Mouse (Mus musculus) embryonic stem cell, embryonic (primary cell): Measurements from ENCODE around the gene Zbtb17.

ENCODE experiments used
- CTCF ChIA-PET, 4 experiments: fragments of 300-600 bp in 2 of 4; fragments of 350-600 bp in 2 of 4; sonication (Branson Sonifier 250); formaldehyde crosslinking; loops; one replicate each; lab custom pipeline; 2022; ENCODE audit warnings: inconsistent platforms in 2 of 4; lab: Charles Lee
- POLR2A ChIA-PET, 4 experiments: fragments of 300-600 bp in 2 of 4; fragments of 350-600 bp in 2 of 4; sonication (Branson Sonifier 250); formaldehyde crosslinking; loops; one replicate each; lab custom pipeline; 2022; ENCODE audit warnings: antibody characterized with exemption in 4 of 4, inconsistent platforms in 1 of 4; lab: Charles Lee

Zbtb17 gene

GRCm38 (mm10) chr4:141420886-141421285 lies 23.6 kb upstream of the Zbtb17 start:
- ChIA-PET POLR2A (interaction anchor here in 3 of 4 experiments (0.6 to 11.8 kb wide), 32 partner anchors 9 to 398 kb away, joined by 3 to 342 read pairs (median 4); partner anchors contain the start of gene Casp9 (in 1 of the 3)), CTCF (interaction anchor here (0.7 to 3.6 kb wide), 16 partner anchors 9 to 668 kb away, joined by 3 to 21 read pairs (median 4); no protein-coding TSS in a partner anchor)

GRCm38 (mm10) chr4:141421423-141421822 lies 23.0 kb upstream of the Zbtb17 start:
- CTCF ChIA-PET = interaction anchor here (0.7 to 3.6 kb wide), 15 partner anchors 8 to 668 kb away, joined by 3 to 21 read pairs (median 5); no protein-coding TSS in a partner anchor

GRCm38 (mm10) chr4:141422841-141423240 lies 21.6 kb upstream of the Zbtb17 start:
- POLR2A ChIA-PET = interaction anchor here in 3 of 4 experiments (0.7 to 11.8 kb wide), 9 partner anchors 11 to 153 kb away, joined by 3 to 342 read pairs (median 4); partner anchors contain the start of gene Srarp (in 1 of the 3)
- CTCF ChIA-PET = interaction anchor here in 2 of 4 experiments (0.7 to 1.0 kb wide), 3 partner anchors 11 to 256 kb away, joined by 3 read pairs; no protein-coding TSS in a partner anchor

More at GRCm38 (mm10) chr4:141421423-141421822, 23.0 kb upstream of the Zbtb17 start:
- POLR2A ChIA-PET = interaction anchor here in 3 of 4 experiments (0.5 to 11.8 kb wide), 25 partner anchors 8 to 398 kb away, joined by 3 to 342 read pairs (median 6); no protein-coding TSS in a partner anchor

- POLR2A ChIA-PET = interaction anchor here in 3 of 4 experiments (0.5 to 11.8 kb wide), 11 partner anchors 9 to 153 kb away, joined by 3 to 342 read pairs (median 4); partner anchors contain the start of gene Srarp (in 1 of the 3)
- CTCF ChIA-PET = interaction anchor here in 2 of 4 experiments (0.7 to 1.0 kb wide), 3 partner anchors 12 to 256 kb away, joined by 3 read pairs; no protein-coding TSS in a partner anchor
Observed at GRCm38 (mm10) chr4:141423288-141423687, 21.2 kb upstream of the Zbtb17 start.

GRCm38 (mm10) chr4:141423691-141424431 lies 20.6 kb upstream of the Zbtb17 start:
- ChIA-PET POLR2A (interaction anchor here in 3 of 4 experiments (0.5 to 11.8 kb wide), 18 partner anchors 9 to 236 kb away, joined by 3 to 342 read pairs (median 8); partner anchors contain the start of genes Fam131c (in 1 of the 3), Srarp (in 1 of the 3) and Zbtb17 (in 1 of the 3)), CTCF (interaction anchor here in 1 of 4 experiments (0.9 to 2.6 kb wide), 3 partner anchors 12 to 257 kb away, joined by 3 to 39 read pairs (median 3); no protein-coding TSS in a partner anchor)

GRCm38 (mm10) chr4:141425484-141426479 lies 18.7 kb upstream of the Zbtb17 start:
- ChIA-PET CTCF (interaction anchor here (0.5 to 3.5 kb wide), 52 partner anchors 8 to 384 kb away, joined by 3 to 39 read pairs (median 4); partner anchors contain the start of genes Srarp (in 2 of the 4), Clcnka (in 1 of the 4), Fam131c (in 1 of the 4) and Fbxo42 (in 1 of the 4)), POLR2A (interaction anchor here (0.6 to 11.8 kb wide), 164 partner anchors 7 to 1799 kb away, joined by 3 to 342 read pairs (median 4); partner anchors contain the start of genes Casp9 (in 3 of the 4), Srarp (in 3 of the 4), Tmem82 (in 3 of the 4) and Spen (in 2 of the 4))

GRCm38 (mm10) chr4:141426796-141427745 lies 17.4 kb upstream of the Zbtb17 start:
- CTCF ChIA-PET = interaction anchor here (0.6 to 3.5 kb wide), 31 partner anchors 8 to 279 kb away, joined by 3 to 39 read pairs (median 4); partner anchors contain the start of genes Fbxo42 (in 1 of the 4), Srarp (in 1 of the 4) and Tmem82 (in 1 of the 4)
- POLR2A ChIA-PET = interaction anchor here in 3 of 4 experiments (0.6 to 11.8 kb wide), 89 partner anchors 8 to 634 kb away, joined by 3 to 342 read pairs (median 6); partner anchors contain the start of genes Clcnkb (in 2 of the 3), Srarp (in 2 of the 3), Tmem82 (in 2 of the 3) and Zbtb17 (in 2 of the 3)

GRCm38 (mm10) chr4:141427921-141428320 lies 16.5 kb upstream of the Zbtb17 start:
- ChIA-PET CTCF (interaction anchor here (0.6 to 3.5 kb wide), 7 partner anchors 16 to 227 kb away, joined by 3 to 28 read pairs (median 5); no protein-coding TSS in a partner anchor), POLR2A (interaction anchor here in 3 of 4 experiments (0.6 to 11.8 kb wide), 38 partner anchors 8 to 322 kb away, joined by 3 to 342 read pairs (median 6); partner anchors contain the start of genes Zbtb17 (in 2 of the 3), Clcnkb (in 1 of the 3), Rsc1a1 (in 1 of the 3) and Srarp (in 1 of the 3))

- POLR2A ChIA-PET = interaction anchor here (0.6 to 11.8 kb wide), 25 partner anchors 9 to 364 kb away, joined by 3 to 342 read pairs (median 4); partner anchors contain the start of genes Hspb7 (in 2 of the 4), Casp9 (in 1 of the 4) and Zbtb17 (in 1 of the 4)
- CTCF ChIA-PET = interaction anchor here (0.5 to 5.0 kb wide), 51 partner anchors 8 to 581 kb away, joined by 3 to 82 read pairs (median 4); partner anchors contain the start of genes Hspb7 (in 3 of the 4) and Zbtb17 (in 1 of the 4)
Observed at GRCm38 (mm10) chr4:141429381-141429780, 15.1 kb upstream of the Zbtb17 start.

GRCm38 (mm10) chr4:141429847-141430246 lies 14.6 kb upstream of the Zbtb17 start:
- ChIA-PET CTCF (interaction anchor here (0.5 to 5.0 kb wide), 61 partner anchors 9 to 581 kb away, joined by 3 to 82 read pairs (median 4); partner anchors contain the start of genes Hspb7 (in 3 of the 4) and Zbtb17 (in 1 of the 4)), POLR2A (interaction anchor here (0.6 to 11.8 kb wide), 27 partner anchors 9 to 363 kb away, joined by 3 to 342 read pairs (median 4); partner anchors contain the start of genes Hspb7 (in 2 of the 4), Casp9 (in 1 of the 4) and Zbtb17 (in 1 of the 4))

GRCm38 (mm10) chr4:141430997-141431396 lies 13.5 kb upstream of the Zbtb17 start:
- POLR2A ChIA-PET = interaction anchor here in 3 of 4 experiments (0.6 to 9.4 kb wide), 44 partner anchors 8 to 270 kb away, joined by 3 to 90 read pairs (median 6); partner anchors contain the start of genes Clcnka (in 1 of the 3), Clcnkb (in 1 of the 3), Hspb7 (in 1 of the 3) and Zbtb17 (in 1 of the 3)
- CTCF ChIA-PET = interaction anchor here in 3 of 4 experiments (0.5 to 5.0 kb wide), 86 partner anchors 8 to 576 kb away, joined by 3 to 82 read pairs (median 4); partner anchors contain the start of genes Hspb7 (in 2 of the 3), Fblim1 (in 1 of the 3), Tmem82 (in 1 of the 3) and Zbtb17 (in 1 of the 3)

GRCm38 (mm10) chr4:141432666-141433065 lies 11.8 kb upstream of the Zbtb17 start:
- CTCF ChIA-PET = interaction anchor here (0.5 to 5.0 kb wide), 29 partner anchors 9 to 265 kb away, joined by 3 to 82 read pairs (median 5); partner anchors contain the start of gene Hspb7 (in 1 of the 4)

GRCm38 (mm10) chr4:141433191-141433590 lies 11.3 kb upstream of the Zbtb17 start:
- ChIA-PET CTCF (interaction anchor here (0.5 to 5.0 kb wide), 26 partner anchors 9 to 266 kb away, joined by 3 to 82 read pairs (median 5); partner anchors contain the start of gene Hspb7 (in 2 of the 4)), POLR2A (interaction anchor here (0.6 to 9.4 kb wide), 70 partner anchors 8 to 636 kb away, joined by 3 to 90 read pairs (median 5); partner anchors contain the start of genes Hspb7 (in 2 of the 4), Zbtb17 (in 2 of the 4) and Spen (in 1 of the 4))

More at GRCm38 (mm10) chr4:141432666-141433065, 11.8 kb upstream of the Zbtb17 start:
- POLR2A ChIA-PET = interaction anchor here (0.5 to 9.4 kb wide), 80 partner anchors 7 to 843 kb away, joined by 3 to 90 read pairs (median 4); partner anchors contain the start of genes Hspb7 (in 2 of the 4), Zbtb17 (in 2 of the 4), Fam131c (in 1 of the 4) and Spen (in 1 of the 4)

- POLR2A ChIA-PET = interaction anchor here in 3 of 4 experiments (0.5 to 9.4 kb wide), 18 partner anchors 7 to 635 kb away, joined by 3 to 90 read pairs (median 5); partner anchors contain the start of gene Zbtb17 (in 2 of the 3)
- CTCF ChIA-PET = interaction anchor here in 3 of 4 experiments (0.6 to 2.0 kb wide), 9 partner anchors 10 to 269 kb away, joined by 3 to 9 read pairs (median 5); no protein-coding TSS in a partner anchor
Observed at GRCm38 (mm10) chr4:141435974-141436373, 8.5 kb upstream of the Zbtb17 start, which contains the start of gene Srarp. TSS of gene Srarp (minus strand) at chr4:141436105.
